Mouse (Mus musculus) CH12.LX (cell line): Measurements from ENCODE around the gene Rabgap1l. TPM values are rescaled to one million over a fixed set of nuclear protein-coding genes. Genes with fewer than 3 reads are reported as not detected.

Experiments
- DNase-seq: peaks from one replicate; pipeline ENCODE4 v3.0.0-alpha.2; 2013; ENCODE audit errors: extremely low read depth
- H3K27ac ChIP-seq: 2 replicates; pipeline ENCODE4 v1.5.1; 2012; ENCODE audit warnings: low read depth, mild to moderate bottlenecking, control low read depth, moderate library complexity; ENCODE audit not compliant: insufficient read depth
- H3K27me3 ChIP-seq: replicated peaks from 2 replicates; pipeline ENCODE3; 2012; ENCODE audit warnings: inconsistent platforms
- H3K36me3 ChIP-seq, 2 experiments: replicated peaks in 1 of 2; 2 replicates each; pipeline versions ENCODE3 to v1.6.1; 2012; ENCODE audit warnings: inconsistent platforms in 1 of 2, low read length in 1 of 2, mild to moderate bottlenecking in 1 of 2, mixed read lengths in 1 of 2, moderate library complexity in 1 of 2; ENCODE audit not compliant: control insufficient read depth in 1 of 2, insufficient read depth in 1 of 2
- H3K4me1 ChIP-seq, 2 experiments: 2 replicates each; pipeline ENCODE4 v1.6.1; 2012; ENCODE audit warnings: inconsistent platforms in 1 of 2, moderate library complexity in 1 of 2; ENCODE audit not compliant: insufficient read depth in 2 of 2, control insufficient read depth in 1 of 2
- H3K4me2 ChIP-seq: 2 replicates; pipeline ENCODE4 v1.6.1; 2012; ENCODE audit warnings: low read depth, mild to moderate bottlenecking, control low read depth; ENCODE audit not compliant: poor library complexity, insufficient read depth, severe bottlenecking
- H3K4me3 ChIP-seq, 3 experiments: fragments of 150-350 bp in 1 of 3; sonication (generic) in 1 of 3; replicated peaks in 1 of 3; 2 replicates each; pipeline versions ENCODE3 to v1.5.1; 2011 to 2012; ENCODE audit warnings: low read depth in 2 of 3, low read length in 2 of 3, mild to moderate bottlenecking in 2 of 3, moderate library complexity in 2 of 3, control low read depth in 1 of 3, improper control_type of control experiment in 1 of 3, inconsistent platforms in 1 of 3, mixed read lengths in 1 of 3; ENCODE audit not compliant: poor library complexity in 1 of 3
- H3K79me2 ChIP-seq: replicated peaks from 2 replicates; pipeline ENCODE4 v1.6.1; 2012; ENCODE audit warnings: mild to moderate bottlenecking, moderate library complexity; ENCODE audit not compliant: control insufficient read depth, poor library complexity, insufficient read depth, severe bottlenecking; ENCODE audit errors: extremely low read depth
- H3K9ac ChIP-seq: 2 replicates; pipeline ENCODE4 v1.6.1; 2012; ENCODE audit warnings: low read depth, mild to moderate bottlenecking, control low read depth, moderate library complexity; ENCODE audit not compliant: insufficient read depth
- H3K9me3 ChIP-seq: replicated peaks from 2 replicates; pipeline ENCODE3; 2012; ENCODE audit warnings: low read length, inconsistent platforms, mixed read lengths
- CHD1 ChIP-seq: IDR thresholded peaks from 2 replicates; pipeline ENCODE4 v1.6.1; 2012; ENCODE audit warnings: low read depth, low read length, improper control_type of control experiment, inconsistent platforms
- CHD2 ChIP-seq: IDR thresholded peaks from 2 replicates; pipeline ENCODE4 v1.6.1; 2011; ENCODE audit warnings: low read length, improper control_type of control experiment
- E2F4 ChIP-seq: IDR thresholded peaks from 2 replicates; pipeline ENCODE4 v1.6.1; 2011; ENCODE audit warnings: low read depth, low read length, improper control_type of control experiment; ENCODE audit not compliant: insufficient replicate concordance
- ELF1 ChIP-seq: IDR thresholded peaks from 2 replicates; pipeline ENCODE4 v1.6.1; 2014; ENCODE audit warnings: low read depth, mild to moderate bottlenecking, inconsistent platforms, low read length, improper control_type of control experiment
- ETS1 ChIP-seq: conservative IDR thresholded peaks from 2 replicates; pipeline ENCODE4 v1.6.1; 2012; ENCODE audit warnings: low read depth, mild to moderate bottlenecking, inconsistent platforms, low read length, improper control_type of control experiment, moderate library complexity
- GABPA ChIP-seq: IDR thresholded peaks from 2 replicates; pipeline ENCODE4 v1.6.1; 2012; ENCODE audit warnings: low read depth, low read length, improper control_type of control experiment, inconsistent platforms; ENCODE audit not compliant: insufficient replicate concordance
- HCFC1 ChIP-seq: IDR thresholded peaks from 2 replicates; pipeline ENCODE4 v1.6.1; 2012; ENCODE audit warnings: low read depth, mild to moderate bottlenecking, inconsistent platforms, low read length, improper control_type of control experiment
- IRF4 ChIP-seq: IDR thresholded peaks from 2 replicates; pipeline ENCODE4 v1.6.1; 2014; ENCODE audit warnings: low read depth, mild to moderate bottlenecking, inconsistent platforms, low read length, improper control_type of control experiment
- JUN ChIP-seq: IDR thresholded peaks from 2 replicates; pipeline ENCODE4 v1.6.1; 2011; ENCODE audit warnings: low read depth, mild to moderate bottlenecking, low read length, improper control_type of control experiment, moderate library complexity; ENCODE audit not compliant: insufficient read depth
- JUND ChIP-seq: conservative IDR thresholded peaks from 2 replicates; pipeline ENCODE4 v1.6.1; 2011; ENCODE audit warnings: low read depth, low read length, improper control_type of control experiment
- KAT2A ChIP-seq: IDR thresholded peaks from 2 replicates; pipeline ENCODE4 v1.6.1; 2012; ENCODE audit warnings: low read length, improper control_type of control experiment, inconsistent platforms; ENCODE audit not compliant: insufficient replicate concordance
- MAFK ChIP-seq: IDR thresholded peaks from 2 replicates; pipeline ENCODE4 v1.6.1; 2011; ENCODE audit warnings: low read length, improper control_type of control experiment; ENCODE audit not compliant: insufficient replicate concordance
- MAZ ChIP-seq: IDR thresholded peaks from 2 replicates; pipeline ENCODE4 v1.6.1; 2012; ENCODE audit warnings: low read depth, mild to moderate bottlenecking, inconsistent platforms, low read length, improper control_type of control experiment, moderate library complexity
- MEF2A ChIP-seq: IDR thresholded peaks from 2 replicates; pipeline ENCODE4 v1.6.1; 2014; ENCODE audit warnings: low read depth, mild to moderate bottlenecking, inconsistent platforms, low read length, improper control_type of control experiment, borderline replicate concordance
- MXI1 ChIP-seq: IDR thresholded peaks from 2 replicates; pipeline ENCODE4 v1.6.1; 2011; ENCODE audit warnings: mild to moderate bottlenecking, low read depth, low read length, improper control_type of control experiment
- MYC ChIP-seq: IDR thresholded peaks from 2 replicates; pipeline ENCODE4 v1.6.1; 2011; ENCODE audit warnings: low read depth, mild to moderate bottlenecking, improper control_type of control experiment, low read length
- NELFE ChIP-seq: IDR thresholded peaks from 2 replicates; pipeline ENCODE4 v1.6.1; 2011; ENCODE audit warnings: low read depth, low read length, improper control_type of control experiment
- NRF1 ChIP-seq: IDR thresholded peaks from 2 replicates; pipeline ENCODE4 v1.6.1; 2014; ENCODE audit warnings: low read depth, mild to moderate bottlenecking, inconsistent platforms, low read length, improper control_type of control experiment, moderate library complexity
- PAX5 ChIP-seq: IDR thresholded peaks from 2 replicates; pipeline ENCODE4 v1.6.1; 2012; ENCODE audit warnings: low read length, inconsistent platforms, mixed read lengths
- POLR2A ChIP-seq: IDR thresholded peaks from 2 replicates; pipeline ENCODE4 v1.6.1; 2011; ENCODE audit warnings: low read depth, mild to moderate bottlenecking, improper control_type of control experiment, low read length
- POLR2AphosphoS2 ChIP-seq: IDR thresholded peaks from 2 replicates; pipeline ENCODE4 v1.6.1; 2011; ENCODE audit warnings: low read depth, low read length, improper control_type of control experiment
- RAD21 ChIP-seq: IDR thresholded peaks from 2 replicates; pipeline ENCODE4 v1.6.1; 2011; ENCODE audit warnings: low read depth, mild to moderate bottlenecking, low read length, improper control_type of control experiment, moderate library complexity
- SIN3A ChIP-seq: IDR thresholded peaks from 2 replicates; pipeline ENCODE4 v1.6.1; 2012; ENCODE audit warnings: low read length, improper control_type of control experiment, inconsistent platforms
- TBP ChIP-seq: conservative IDR thresholded peaks from 2 replicates; pipeline ENCODE4 v1.6.1; 2011; ENCODE audit warnings: low read depth, low read length, improper control_type of control experiment
- TCF12 ChIP-seq: IDR thresholded peaks from 2 replicates; pipeline ENCODE4 v1.6.1; 2014; ENCODE audit warnings: low read depth, mild to moderate bottlenecking, inconsistent platforms, low read length, improper control_type of control experiment
- USF1 ChIP-seq: IDR thresholded peaks from 2 replicates; pipeline ENCODE4 v1.6.1; 2014; ENCODE audit warnings: low read depth, mild to moderate bottlenecking, inconsistent platforms, low read length, improper control_type of control experiment
- USF2 ChIP-seq: conservative IDR thresholded peaks from 2 replicates; pipeline ENCODE4 v1.6.1; 2011; ENCODE audit warnings: low read depth, low read length, improper control_type of control experiment
- ZC3H11A ChIP-seq: IDR thresholded peaks from 2 replicates; pipeline ENCODE4 v1.6.1; 2012; ENCODE audit warnings: low read depth, mild to moderate bottlenecking, inconsistent platforms, low read length, improper control_type of control experiment
- ZKSCAN1 ChIP-seq: IDR thresholded peaks from 2 replicates; pipeline ENCODE4 v1.6.1; 2012; ENCODE audit warnings: low read depth, inconsistent platforms, low read length, improper control_type of control experiment, borderline replicate concordance
- ZNF384 ChIP-seq: IDR thresholded peaks from 2 replicates; pipeline ENCODE4 v1.6.1; 2012; ENCODE audit warnings: low read depth, low read length, improper control_type of control experiment, inconsistent platforms
- dilution Hi-C: fragments of 300-500 bp; cut with MboI; formaldehyde crosslinking; loops from 2 replicates; pipeline ENCODE4 v1.14.3; 2020; ENCODE audit warnings: low sequenced_read_pairs; ENCODE audit not compliant: extremely low pct_unique_long_range_greater_than_20kb, extremely low pct_ligation_motif_present
- in situ Hi-C: fragments of 300-500 bp; cut with MboI; formaldehyde crosslinking; loops from 3 replicates; pipeline ENCODE4 v1.14.3; 2019; ENCODE audit warnings: low sequenced_read_pairs, low pct_ligation_motif_present, low pct_unique_long_range_greater_than_20kb, mixed read lengths
- polyA plus RNA-seq: library from polyadenylated mRNA; unstranded; fragments of >175 nt; gene quantifications from 2 replicates; pipeline ENCODE4 v1.2.1, GENCODE M21; 2012; ENCODE audit warnings: low read depth; ENCODE audit not compliant: insufficient read length
- total RNA-seq, 2 experiments: library from RNA; depleted of rRNA; stranded (reverse); fragments of 300-350 nt in 1 of 2; fragments of >200 nt in 1 of 2; gene quantifications; 2 replicates each; pipeline ENCODE4 v1.2.3; 2012 to 2014

The Rabgap1l gene
- total and polyA plus RNA-seq, 3 experiments = 84.0 to 109 (median 85.6) TPM

DNA sequence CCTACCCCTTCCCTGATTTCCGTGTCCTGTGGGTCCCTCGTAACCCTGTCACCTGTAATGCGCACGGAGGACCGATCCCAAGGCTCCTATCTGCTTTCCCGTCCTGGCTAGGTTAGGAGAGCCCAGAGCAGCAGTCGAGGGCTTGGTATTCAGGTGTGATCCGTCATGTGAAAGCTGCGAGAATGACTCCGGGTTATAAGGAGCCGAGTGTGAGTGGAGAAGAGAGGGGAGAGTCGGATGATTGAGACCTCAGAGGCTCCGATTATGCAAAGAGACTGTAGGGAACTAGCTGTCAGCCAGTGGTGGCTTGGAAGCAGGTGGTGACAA lies 597.7 kb downstream of the Rabgap1l start:
- no peaks in the 10 kb centered on the region for H3K27me3 ChIP-seq
- in situ Hi-C loops (loop anchor here (25.0 kb wide), 1 partner anchor 308 kb away; no protein-coding TSS in a partner anchor), dilution Hi-C loops (no loop called here)
- H3K4me1 ChIP-seq = peaks cover 4 to 15% of the 10 kb centered on the region in 2 experiments
- H3K79me2 ChIP-seq = peaks cover 21% of the 10 kb centered on the region
- DNase-seq = no peak
- peak overlapping the region; percentile 67; the same call in 1 of the 2 replicates for H3K4me2 ChIP-seq
- H3K9me3 ChIP-seq = no peaks in the 10 kb centered on the region
- H3K4me3 ChIP-seq = peak overlapping the region; percentile 76 to 95 (median 93)
- H3K9ac ChIP-seq = peak overlapping the region; percentile 97
- peaks cover 19 to 36% of the 10 kb centered on the region in 2 experiments for H3K36me3 ChIP-seq
- H3K27ac ChIP-seq = peak overlapping the region; percentile 66
- no peak for TF ChIP-seq POLR2AphosphoS2
- no peak for TF ChIP-seq ELF1
- TF ChIP-seq ZKSCAN1 = no peak
- no peak for TF ChIP-seq CHD1
- no peak for TF ChIP-seq ZC3H11A
- no peak for TF ChIP-seq HCFC1
- no peak for TF ChIP-seq ETS1
- no peak for TF ChIP-seq MEF2A
- TF ChIP-seq MAZ = no peak
- no peak for TF ChIP-seq USF2
- no peak for TF ChIP-seq RAD21
- no peak for TF ChIP-seq NELFE
- no peak for TF ChIP-seq JUND
- TF ChIP-seq POLR2A = no peak
- TF ChIP-seq KAT2A = no peak
- TF ChIP-seq GABPA = no peak

DNA sequence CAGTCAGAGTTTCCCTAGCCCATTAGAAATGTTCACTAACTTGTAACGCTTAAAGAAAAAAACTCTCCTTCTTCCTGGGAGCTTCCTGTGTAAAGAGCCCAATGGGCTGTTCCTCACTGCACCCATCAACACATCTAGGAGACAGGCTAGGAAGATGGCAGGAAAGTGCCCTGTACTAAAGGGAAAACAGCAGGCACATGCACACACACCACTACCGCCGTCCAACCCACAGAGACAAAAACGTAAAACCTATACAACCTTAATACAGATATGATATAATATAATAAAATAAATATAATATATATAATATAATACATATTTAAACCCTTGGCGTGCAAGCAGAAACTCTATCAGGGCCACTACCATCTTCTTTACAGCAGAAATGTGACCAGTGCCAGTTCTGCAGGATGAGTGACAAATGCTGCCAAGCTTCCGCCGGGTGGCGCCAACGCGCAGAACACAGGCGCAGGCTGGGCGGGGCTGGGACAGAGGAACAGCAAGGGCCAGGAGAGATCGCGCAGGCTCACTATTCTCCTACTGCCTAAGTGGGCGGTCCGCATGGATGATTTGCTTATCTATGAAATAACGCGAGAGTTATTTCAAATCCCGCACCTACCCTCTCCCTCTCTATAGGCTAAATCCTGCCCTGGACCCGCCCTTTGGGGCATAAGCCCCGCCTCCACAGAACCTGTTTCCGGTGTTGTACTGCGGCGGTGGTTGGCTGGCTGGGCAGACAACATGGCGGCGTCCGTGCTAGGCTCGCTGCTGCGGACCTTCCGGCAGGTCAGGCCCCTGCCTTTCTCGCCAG lies 598.3 kb downstream of the Rabgap1l start, which contains the start of gene Mrps14:
Gene Mrps14 (plus strand): TSS at position 687 of the 808 bp plus-strand sequence.
- peak within 1 kb of the TSS; percentile 97 for H3K9ac ChIP-seq
- TF ChIP-seq KAT2A = peak; percentile 74; the same call in 1 of the 2 replicates
- TF ChIP-seq E2F4 = no peak
- TF ChIP-seq CHD2 = peak; percentile 99
- no peak for TF ChIP-seq USF2
- TF ChIP-seq USF1 = no peak
- TF ChIP-seq JUN = no peak
- peak; percentile 76; the same call in 1 of the 2 replicates for TF ChIP-seq TBP
- no peak for TF ChIP-seq MAFK
- TF ChIP-seq ZC3H11A = no peak
- no peak for TF ChIP-seq ETS1
- TF ChIP-seq MEF2A = peak; percentile 40; the same call in 1 of the 2 replicates
- no peak for TF ChIP-seq PAX5
- peak; percentile 53 for TF ChIP-seq IRF4
- TF ChIP-seq NRF1 = peak; percentile 84
- TF ChIP-seq MXI1 = peak; percentile 55; the same call in 1 of the 2 replicates
- TF ChIP-seq SIN3A = 0 out of 2 replicates have a peak, but pooled peaks have one; percentile 6
- peak; percentile 78 for TF ChIP-seq RAD21
- peak; percentile 63; the same call in 1 of the 2 replicates for TF ChIP-seq MYC
- TF ChIP-seq GABPA = no peak
- TF ChIP-seq ZNF384 = no peak
- TF ChIP-seq TCF12 = peak; percentile 57; the same call in 1 of the 2 replicates

More for the DNA sequence above, 598.3 kb downstream of the Rabgap1l start, which contains the start of gene Mrps14:
- Histone ChIP-seq H3K4me3 (peak within 1 kb of the TSS; percentile 76 to 95 (median 93)), H3K4me1 (peaks cover 4 to 15% of the 10 kb centered on the region in 2 experiments), H3K27me3 (no peaks in the 10 kb centered on the region), H3K27ac (peak within 1 kb of the TSS; percentile 66), H3K9me3 (no peaks in the 10 kb centered on the region), H3K36me3 (peaks cover 17 to 30% of the 10 kb centered on the region in 2 experiments), H3K79me2 (peaks cover 21% of the 10 kb centered on the region), H3K4me2 (peak within 1 kb of the TSS; percentile 87)
- dilution Hi-C loops = no loop called here
- in situ Hi-C loops = loop anchor here (25.0 kb wide), 1 partner anchor 307 kb away; no protein-coding TSS in a partner anchor
- DNase-seq = peak; percentile 100
